Mouse (Mus musculus): ENCODE measurements around the gene Kmt2b. TPM values are rescaled to one million over a fixed set of nuclear protein-coding genes. Genes with fewer than 3 reads are reported as not detected.

Gene Kmt2b
- polyA plus RNA-seq, 1 experiment from 2014 or later: 13.6 TPM

- peak overlapping the region; percentile 25; the same call in 1 of the 2 replicates for H3K9ac ChIP-seq (ENCODE audit: low read depth, low read length)
Measured at GRCm38 (mm10) chr7:30526399-30526798, 62.1 kb downstream of the Kmt2b start.

DNA sequence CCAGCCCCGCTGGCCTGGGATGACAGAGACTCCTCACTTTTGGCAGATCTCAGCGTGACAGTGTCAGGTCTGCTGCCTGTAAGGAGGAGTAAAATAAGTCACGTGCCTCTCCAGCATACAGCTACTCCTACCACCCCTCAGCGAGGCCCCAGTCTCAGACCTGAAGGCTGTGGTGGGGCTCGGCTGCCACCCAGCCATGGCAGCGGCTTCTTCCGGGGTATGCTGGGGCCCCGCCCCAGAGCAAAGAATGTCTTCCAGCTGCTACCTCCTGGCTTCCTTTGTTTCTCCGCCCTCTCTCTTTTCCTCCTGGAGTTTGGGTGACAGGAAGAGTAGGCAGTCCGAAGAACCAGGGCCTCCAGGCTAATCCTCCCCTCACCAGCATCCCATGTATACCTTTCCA, 62.6 kb downstream of the Kmt2b start:
- peaks cover 17% of the 10 kb centered on the region for H3K4me1 ChIP-seq (ENCODE audit: control insufficient read depth, insufficient read depth, low read length)
- H3K9me3 ChIP-seq (ENCODE audit: control insufficient read depth, low read length): no peaks in the 10 kb centered on the region
- H3K4me3 ChIP-seq (ENCODE audit: low read length): 0 out of 2 replicates have a peak overlapping the region, but pooled peaks have one; percentile 8
- ATAC-seq (ENCODE audit: low FRiP score, low TSS enrichment): peak; percentile 33; the same call in 1 of the 2 replicates
- 22% methylated on average over 10 of the region's 10 CpGs for WGBS
- peak overlapping the region; percentile 25; the same call in 1 of the 2 replicates for H3K9ac ChIP-seq (ENCODE audit: low read depth, low read length)
- peak overlapping the region; percentile 70 for H3K27ac ChIP-seq (ENCODE audit: low read depth, low read length)
- H3K4me2 ChIP-seq (replicated peaks; ENCODE audit: low read depth, low read length): peak overlapping the region; percentile 30
- no peaks in the 10 kb centered on the region for H3K27me3 ChIP-seq (ENCODE audit: control insufficient read depth, insufficient read depth, low read length)
- H3K36me3 ChIP-seq (ENCODE audit: control insufficient read depth, insufficient read depth, low read length): peaks cover 59% of the 10 kb centered on the region

More at GRCm38 (mm10) chr7:30526399-30526798, 62.1 kb downstream of the Kmt2b start:
- Histone ChIP-seq H3K4me1 (ENCODE audit: control insufficient read depth, insufficient read depth, low read length) (peaks cover 17% of the 10 kb centered on the region), H3K36me3 (ENCODE audit: control insufficient read depth, insufficient read depth, low read length) (peaks cover 61% of the 10 kb centered on the region), H3K9me3 (ENCODE audit: control insufficient read depth, low read length) (no peaks in the 10 kb centered on the region), H3K27me3 (ENCODE audit: control insufficient read depth, insufficient read depth, low read length) (no peaks in the 10 kb centered on the region), H3K27ac (ENCODE audit: low read depth, low read length) (peak overlapping the region; percentile 70), H3K4me3 (ENCODE audit: low read length) (0 out of 2 replicates have a peak overlapping the region, but pooled peaks have one; percentile 8), H3K4me2 (replicated peaks; ENCODE audit: low read depth, low read length) (peak overlapping the region; percentile 30)
- ATAC-seq (ENCODE audit: low FRiP score, low TSS enrichment): no peak; the same call in 1 of the 2 replicates
- WGBS: 11% methylated on average over 17 of the region's 17 CpGs

DNA sequence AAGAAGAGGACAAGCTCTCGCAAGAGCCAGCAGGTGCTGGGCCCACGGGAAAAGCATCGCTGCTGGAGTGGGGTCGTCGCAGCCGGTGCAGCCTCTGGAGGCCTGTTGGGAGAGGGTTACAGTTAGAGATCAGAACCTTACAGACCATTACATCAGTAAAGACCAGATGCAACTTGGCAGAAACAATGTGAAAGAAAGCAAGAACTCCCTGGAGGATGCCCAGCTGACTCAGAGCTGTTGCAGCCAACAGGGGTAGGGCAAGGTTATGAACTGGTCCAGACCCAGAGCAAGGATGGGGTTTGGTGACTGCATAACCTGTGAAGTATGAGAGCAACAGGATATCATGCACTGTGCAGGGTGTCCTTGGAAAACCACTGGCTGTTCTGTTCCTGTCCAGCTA, 64.0 kb downstream of the Kmt2b start:
- Histone ChIP-seq H3K9ac (ENCODE audit: low read depth, low read length) (no peak overlapping the region), H3K36me3 (ENCODE audit: control insufficient read depth, insufficient read depth, low read length) (peaks cover 45% of the 10 kb centered on the region), H3K27ac (ENCODE audit: low read depth, low read length) (no peak overlapping the region; the same call in 1 of the 2 replicates), H3K4me1 (ENCODE audit: control insufficient read depth, insufficient read depth, low read length) (peaks cover 17% of the 10 kb centered on the region), H3K4me3 (ENCODE audit: low read length) (no peak overlapping the region), H3K4me2 (replicated peaks; ENCODE audit: low read depth, low read length) (no peak overlapping the region), H3K9me3 (ENCODE audit: control insufficient read depth, low read length) (no peaks in the 10 kb centered on the region), H3K27me3 (ENCODE audit: control insufficient read depth, insufficient read depth, low read length) (no peaks in the 10 kb centered on the region)
- WGBS: 85% methylated on average over 6 of the region's 6 CpGs
- ATAC-seq (ENCODE audit: low FRiP score, low TSS enrichment): no peak

- no peaks in the 10 kb centered on the region for H3K9me3 ChIP-seq (ENCODE audit: control insufficient read depth, low read length)
- H3K4me1 ChIP-seq (ENCODE audit: control insufficient read depth, insufficient read depth, low read length): peaks cover 17% of the 10 kb centered on the region
- WGBS: 54% methylated on average over 10 of the region's 10 CpGs
- peak; percentile 21; the same call in 1 of the 2 replicates for ATAC-seq (ENCODE audit: low FRiP score, low TSS enrichment)
- no peaks in the 10 kb centered on the region for H3K27me3 ChIP-seq (ENCODE audit: control insufficient read depth, insufficient read depth, low read length)
- H3K4me3 ChIP-seq (ENCODE audit: low read length): no peak overlapping the region
- H3K4me2 ChIP-seq (replicated peaks; ENCODE audit: low read depth, low read length): no peak overlapping the region
- peak overlapping the region; percentile 38; the same call in 1 of the 2 replicates for H3K27ac ChIP-seq (ENCODE audit: low read depth, low read length)
- no peak overlapping the region for H3K9ac ChIP-seq (ENCODE audit: low read depth, low read length)
- peaks cover 29% of the 10 kb centered on the region for H3K36me3 ChIP-seq (ENCODE audit: control insufficient read depth, insufficient read depth, low read length)
Measured at GRCm38 (mm10) chr7:30522871-30523270, 65.7 kb downstream of the Kmt2b start.

DNA sequence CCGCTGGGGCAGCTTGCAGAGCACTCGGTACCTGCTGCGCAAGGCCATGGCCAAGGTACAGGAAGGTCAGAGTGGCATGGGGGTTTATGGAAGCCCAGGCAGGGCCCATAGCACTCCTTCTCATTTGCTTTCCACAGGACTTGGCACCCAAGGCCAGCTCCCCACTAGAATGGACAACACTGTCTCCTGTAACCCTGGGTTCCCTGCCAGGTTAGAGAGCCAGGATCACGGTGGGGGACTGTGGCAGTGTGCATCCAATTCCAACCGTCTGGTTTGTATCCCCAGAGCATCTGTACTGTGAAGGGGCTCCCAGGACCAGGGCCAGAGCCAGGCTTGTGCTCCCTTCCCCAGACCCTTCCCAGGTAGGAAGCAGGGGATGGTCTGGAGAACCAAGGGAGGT, 67.7 kb downstream of the Kmt2b start:
- 84% methylated on average over 5 of the region's 5 CpGs for WGBS
- H3K27ac ChIP-seq (ENCODE audit: low read depth, low read length): no peak overlapping the region
- H3K4me1 ChIP-seq (ENCODE audit: control insufficient read depth, insufficient read depth, low read length): peaks cover 5% of the 10 kb centered on the region
- no peaks in the 10 kb centered on the region for H3K27me3 ChIP-seq (ENCODE audit: control insufficient read depth, insufficient read depth, low read length)
- no peaks in the 10 kb centered on the region for H3K9me3 ChIP-seq (ENCODE audit: control insufficient read depth, low read length)
- ATAC-seq (ENCODE audit: low FRiP score, low TSS enrichment): no peak
- H3K9ac ChIP-seq (ENCODE audit: low read depth, low read length): no peak overlapping the region
- H3K4me3 ChIP-seq (ENCODE audit: low read length): no peak overlapping the region
- H3K4me2 ChIP-seq (replicated peaks; ENCODE audit: low read depth, low read length): no peak overlapping the region
- H3K36me3 ChIP-seq (ENCODE audit: control insufficient read depth, insufficient read depth, low read length): peaks cover 17% of the 10 kb centered on the region

DNA sequence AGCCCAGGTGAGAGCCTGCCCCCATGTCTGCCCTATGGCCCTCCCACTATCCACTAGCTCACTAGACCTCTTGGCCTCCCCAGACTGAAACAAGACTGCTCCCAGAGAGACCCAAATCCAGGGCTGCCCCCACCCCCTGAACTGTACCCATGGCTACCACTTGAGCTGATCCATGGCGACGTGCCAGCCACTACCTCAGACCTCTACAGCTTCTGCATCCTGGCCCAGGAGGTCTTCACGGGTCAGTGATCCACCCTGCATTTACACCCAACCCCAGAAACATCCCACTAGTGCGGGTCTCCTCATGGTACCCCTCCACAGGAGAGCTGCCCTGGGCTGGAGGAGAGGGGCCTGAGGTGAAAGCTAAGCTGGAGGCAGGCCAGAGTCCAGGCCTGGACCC, 68.1 kb downstream of the Kmt2b start:
- H3K27ac ChIP-seq (ENCODE audit: low read depth, low read length): no peak overlapping the region
- WGBS: 35% methylated on average over 4 of the region's 4 CpGs
- H3K36me3 ChIP-seq (ENCODE audit: control insufficient read depth, insufficient read depth, low read length): peaks cover 14% of the 10 kb centered on the region
- no peak overlapping the region for H3K9ac ChIP-seq (ENCODE audit: low read depth, low read length)
- no peaks in the 10 kb centered on the region for H3K27me3 ChIP-seq (ENCODE audit: control insufficient read depth, insufficient read depth, low read length)
- no peak overlapping the region for H3K4me3 ChIP-seq (ENCODE audit: low read length)
- H3K4me2 ChIP-seq (replicated peaks; ENCODE audit: low read depth, low read length): no peak overlapping the region
- 0 out of 2 replicates have a peak, but pooled peaks cover 3% of the 10 kb centered on the region for H3K4me1 ChIP-seq (ENCODE audit: control insufficient read depth, insufficient read depth, low read length)
- no peaks in the 10 kb centered on the region for H3K9me3 ChIP-seq (ENCODE audit: control insufficient read depth, low read length)
- ATAC-seq (ENCODE audit: low FRiP score, low TSS enrichment): no peak

Small RNA genes within 50 kb of the gene (microRNA-seq; reads per million reads assigned to microRNA genes)
- gene Gm38670 (1.7 reads per million), gene Mir3569 (0.84 reads per million)

Other genes starting within 250 kb of the Kmt2b start
- gene Lrfn3, start 226.0 kb downstream of the Kmt2b start, polyA plus RNA-seq (2014; fragmentation: Nextera tagmentation; extraction: Ambion mirVana): 5.8 and 7.2 TPM in 2 replicates
- gene Tyrobp, start 175.0 kb downstream of the Kmt2b start, polyA plus RNA-seq (2014; fragmentation: Nextera tagmentation; extraction: Ambion mirVana): 23.8 and 26.7 TPM in 2 replicates
- 0.57 and 1.0 TPM in 2 replicates for gene Hcst, start 168.9 kb downstream of the Kmt2b start, polyA plus RNA-seq (2014; fragmentation: Nextera tagmentation; extraction: Ambion mirVana)
- gene Nfkbid, start 167.0 kb downstream of the Kmt2b start, polyA plus RNA-seq (2014; fragmentation: Nextera tagmentation; extraction: Ambion mirVana): 1.1 and 1.9 TPM in 2 replicates
- 16.7 and 19.0 TPM in 2 replicates for gene Aplp1, start 143.2 kb downstream of the Kmt2b start, polyA plus RNA-seq (2014; fragmentation: Nextera tagmentation; extraction: Ambion mirVana)
- 0.20 and 0.54 TPM in 2 replicates for gene Kirrel2, start 131.0 kb downstream of the Kmt2b start, polyA plus RNA-seq (2014; fragmentation: Nextera tagmentation; extraction: Ambion mirVana)
- 2.7 and 3.0 TPM in 2 replicates for gene Nphs1, start 130.4 kb downstream of the Kmt2b start, polyA plus RNA-seq (2014; fragmentation: Nextera tagmentation; extraction: Ambion mirVana)
- 0.94 and 2.3 TPM in 2 replicates for gene Prodh2, start 95.1 kb downstream of the Kmt2b start, polyA plus RNA-seq (2014; fragmentation: Nextera tagmentation; extraction: Ambion mirVana)
- gene Arhgap33, start 53.7 kb downstream of the Kmt2b start, polyA plus RNA-seq (2014; fragmentation: Nextera tagmentation; extraction: Ambion mirVana): 13.4 and 17.3 TPM in 2 replicates
- gene Hspb6, start 36.5 kb downstream of the Kmt2b start, polyA plus RNA-seq (2014; fragmentation: Nextera tagmentation; extraction: Ambion mirVana): 8.9 and 9.2 TPM in 2 replicates
- gene Proser3, start 36.4 kb downstream of the Kmt2b start, polyA plus RNA-seq (2014; fragmentation: Nextera tagmentation; extraction: Ambion mirVana): 15.2 and 25.0 TPM in 2 replicates
- 38.5 and 48.0 TPM in 2 replicates for gene Lin37, start 28.9 kb downstream of the Kmt2b start, polyA plus RNA-seq (2014; fragmentation: Nextera tagmentation; extraction: Ambion mirVana)
- gene U2af1l4, start 25.4 kb downstream of the Kmt2b start, polyA plus RNA-seq (2014; fragmentation: Nextera tagmentation; extraction: Ambion mirVana): 109 and 119 TPM in 2 replicates
- 8.0 and 11.3 TPM in 2 replicates for gene Gm49396, start 25.4 kb downstream of the Kmt2b start, polyA plus RNA-seq (2014; fragmentation: Nextera tagmentation; extraction: Ambion mirVana)
- 121 and 182 TPM in 2 replicates for gene Psenen, start 25.1 kb downstream of the Kmt2b start, polyA plus RNA-seq (2014; fragmentation: Nextera tagmentation; extraction: Ambion mirVana)
- 2.9 and 3.7 TPM in 2 replicates for gene Igflr1, start 23.3 kb downstream of the Kmt2b start, polyA plus RNA-seq (2014; fragmentation: Nextera tagmentation; extraction: Ambion mirVana)
- 0.21 and 0.22 TPM in 2 replicates for gene Zbtb32, start 10.2 kb upstream of the Kmt2b start, polyA plus RNA-seq (2014; fragmentation: Nextera tagmentation; extraction: Ambion mirVana)
- gene Upk1a, start 24.1 kb upstream of the Kmt2b start, polyA plus RNA-seq (2014; fragmentation: Nextera tagmentation; extraction: Ambion mirVana): 2.2 and 2.3 TPM in 2 replicates
- gene Cox6b1, start 37.4 kb upstream of the Kmt2b start, polyA plus RNA-seq (2014; fragmentation: Nextera tagmentation; extraction: Ambion mirVana): 961 and 1,287 TPM in 2 replicates
- gene Etv2, start 47.1 kb upstream of the Kmt2b start, polyA plus RNA-seq (2014; fragmentation: Nextera tagmentation; extraction: Ambion mirVana): not detected in 2 replicates
- 93.4 and 111 TPM in 2 replicates for gene Rbm42, start 61.6 kb upstream of the Kmt2b start, polyA plus RNA-seq (2014; fragmentation: Nextera tagmentation; extraction: Ambion mirVana)
- 45.8 and 58.6 TPM in 2 replicates for gene Haus5, start 76.3 kb upstream of the Kmt2b start, polyA plus RNA-seq (2014; fragmentation: Nextera tagmentation; extraction: Ambion mirVana)
- not detected in 2 replicates for gene Pmis2, start 82.9 kb upstream of the Kmt2b start, polyA plus RNA-seq (2014; fragmentation: Nextera tagmentation; extraction: Ambion mirVana)
- gene 2200002J24Rik, start 110.2 kb upstream of the Kmt2b start, polyA plus RNA-seq (2014; fragmentation: Nextera tagmentation; extraction: Ambion mirVana): not detected in 2 replicates
- 1.2 and 1.3 TPM in 2 replicates for gene Atp4a, start 123.5 kb upstream of the Kmt2b start, polyA plus RNA-seq (2014; fragmentation: Nextera tagmentation; extraction: Ambion mirVana)
- 202 and 206 TPM in 2 replicates for gene Tmem147, start 140.8 kb upstream of the Kmt2b start, polyA plus RNA-seq (2014; fragmentation: Nextera tagmentation; extraction: Ambion mirVana)
- 0.61 and 1.6 TPM in 2 replicates for gene Gapdhs, start 155.0 kb upstream of the Kmt2b start, polyA plus RNA-seq (2014; fragmentation: Nextera tagmentation; extraction: Ambion mirVana)
- 1.1 and 1.6 TPM in 2 replicates for gene Sbsn, start 162.7 kb upstream of the Kmt2b start, polyA plus RNA-seq (2014; fragmentation: Nextera tagmentation; extraction: Ambion mirVana)
- 0.74 and 0.95 TPM in 2 replicates for gene Dmkn, start 175.0 kb upstream of the Kmt2b start, polyA plus RNA-seq (2014; fragmentation: Nextera tagmentation; extraction: Ambion mirVana)
- not detected in 2 replicates for gene Krtdap, start 199.2 kb upstream of the Kmt2b start, polyA plus RNA-seq (2014; fragmentation: Nextera tagmentation; extraction: Ambion mirVana)
- 0.31 TPM in 1 of 2 replicates, not detected in the other for gene Ffar2, start 235.0 kb upstream of the Kmt2b start, polyA plus RNA-seq (2014; fragmentation: Nextera tagmentation; extraction: Ambion mirVana)